Mouse (Mus musculus) olfactory bulb, adult 2 months (tissue): Measurements from ENCODE around the gene Qsox1. TPM values are rescaled to one million over a fixed set of nuclear protein-coding genes. Genes with fewer than 3 reads are reported as not detected.

Experiments used
- H3K27ac ChIP-seq: fragments of 200-500 bp; 2 replicates; pipeline ENCODE4 v1.5.1; 2012; ENCODE audit warnings: low read depth, low read length; ENCODE audit not compliant: insufficient read depth
- H3K4me1 ChIP-seq: fragments of 200-500 bp; 2 replicates; pipeline ENCODE4 v1.6.1; 2012; ENCODE audit warnings: low read length; ENCODE audit not compliant: control insufficient read depth, insufficient read depth
- H3K4me3 ChIP-seq: fragments of 200-500 bp; 2 replicates; pipeline ENCODE4 v1.5.1; 2012; ENCODE audit warnings: mild to moderate bottlenecking, low read depth, low read length, moderate library complexity; ENCODE audit not compliant: insufficient read depth
- CTCF ChIP-seq: fragments of 200-500 bp; IDR thresholded peaks from 2 replicates; pipeline ENCODE4 v1.5.1; 2012; ENCODE audit warnings: low read depth, mild to moderate bottlenecking, low read length, moderate library complexity; ENCODE audit not compliant: insufficient read depth
- POLR2A ChIP-seq: fragments of 200-500 bp; IDR thresholded peaks from 2 replicates; pipeline ENCODE4 v1.6.1; 2012; ENCODE audit warnings: mild to moderate bottlenecking, low read depth, low read length, moderate library complexity; ENCODE audit not compliant: insufficient read depth
- WGBS: fragments of 180-500 bp; shearing (Covaris S2); methylation state at CpG from one replicate; pipeline ENCODE4 v1.1.7; 2018; 5-methylcytosine and 5-hydroxymethylcytosine counted together
- polyA plus RNA-seq: library from polyadenylated mRNA; stranded (reverse); fragments of >200 nt; gene quantifications from 2 replicates; pipeline ENCODE4 v1.2.4, GENCODE M21; 2012; ENCODE audit warnings: low replicate concordance; ENCODE audit not compliant: missing spikeins, insufficient read depth, insufficient read length

Gene Qsox1
- polyA plus RNA-seq, 1 experiment = not detected

- H3K27ac ChIP-seq = no peak overlapping the region
- 2% methylated on average over 44 of the region's 44 CpGs for WGBS
- TF ChIP-seq POLR2A (no peak), CTCF (no peak)
- H3K4me3 ChIP-seq = no peak overlapping the region
- H3K4me1 ChIP-seq = peaks cover 23% of the 10 kb centered on the region
Measured at GRCm38 (mm10) chr1:155740622-155741377, 71.9 kb downstream of the Qsox1 start.

- Histone ChIP-seq H3K4me3 (no peak overlapping the region), H3K4me1 (peaks cover 21% of the 10 kb centered on the region), H3K27ac (no peak overlapping the region)
- no peak for TF ChIP-seq POLR2A
- TF ChIP-seq CTCF = no peak
- WGBS = 1% methylated on average over 25 of the region's 25 CpGs
Measured at GRCm38 (mm10) chr1:155737809-155738383, 74.8 kb downstream of the Qsox1 start.

GRCm38 (mm10) chr1:155737017-155737808, 75.5 kb downstream of the Qsox1 start:
- no peak overlapping the region for H3K4me3 ChIP-seq
- 2% methylated on average over 58 of the region's 58 CpGs for WGBS
- TF ChIP-seq POLR2A (no peak), CTCF (no peak)
- H3K27ac ChIP-seq = no peak overlapping the region
- H3K4me1 ChIP-seq = peaks cover 14% of the 10 kb centered on the region

- Histone ChIP-seq H3K27ac (no peak overlapping the region), H3K4me3 (no peak overlapping the region), H3K4me1 (peaks cover 6% of the 10 kb centered on the region; the same call in 1 of the 2 replicates)
- 3% methylated on average over 26 of the region's 26 CpGs for WGBS
- no peak for TF ChIP-seq POLR2A
Measured at GRCm38 (mm10) chr1:155736096-155736825, 76.4 kb downstream of the Qsox1 start.

- 18% methylated on average over 2 of the region's 2 CpGs for WGBS
- H3K27ac ChIP-seq = no peak overlapping the region
- H3K4me1 ChIP-seq = no peaks in the 10 kb centered on the region
- TF ChIP-seq CTCF (no peak), POLR2A (no peak)
- H3K4me3 ChIP-seq = no peak overlapping the region
Measured at GRCm38 (mm10) chr1:155731156-155731555, 81.5 kb downstream of the Qsox1 start.

- TF ChIP-seq POLR2A = no peak
- no peak for TF ChIP-seq CTCF
- Histone ChIP-seq H3K4me1 (no peaks in the 10 kb centered on the region), H3K4me3 (no peak overlapping the region), H3K27ac (no peak overlapping the region)
- 9% methylated on average over 23 of the region's 23 CpGs for WGBS
Measured at GRCm38 (mm10) chr1:155729113-155729795, 83.4 kb downstream of the Qsox1 start.

GRCm38 (mm10) chr1:155727830-155728229, 84.9 kb downstream of the Qsox1 start:
- no peaks in the 10 kb centered on the region for H3K4me1 ChIP-seq
- whole genome bisulfite sequencing = 52% methylated on average over 10 of the region's 10 CpGs
- H3K27ac ChIP-seq = no peak overlapping the region
- no peak overlapping the region for H3K4me3 ChIP-seq
- TF ChIP-seq CTCF (no peak), POLR2A (no peak)

Other genes starting within 250 kb of the Qsox1 start
- not detected in 2 replicates for gene Lhx4, start 61.2 kb downstream of the Qsox1 start, polyA plus RNA-seq
- not detected in 2 replicates for gene Cep350, start 160.4 kb upstream of the Qsox1 start, polyA plus RNA-seq
- not detected in 2 replicates for gene Tor1aip2, start 222.5 kb upstream of the Qsox1 start, polyA plus RNA-seq
- gene Tor1aip1, start 223.6 kb upstream of the Qsox1 start, polyA plus RNA-seq = not detected in 2 replicates